Mouse (Mus musculus) heart, embryonic 16.5 days (tissue): ENCODE data around the gene Dcaf8. TPM values are rescaled to one million over a fixed set of nuclear protein-coding genes. Genes with fewer than 3 reads are reported as not detected.

ENCODE experiments used
- ATAC-seq: fragments of 200-750 bp; cut with Nextera tagmentation; replicated peaks from 2 replicates; pipeline ENCODE4 v1.8.0; 2017; ENCODE audit warnings: moderate number of reproducible peaks; ENCODE audit not compliant: insufficient read depth, low FRiP score; ENCODE audit errors: extremely low read depth
- H3K27ac ChIP-seq: fragments of 300-500 bp; sonication (generic); 2 replicates; pipeline ENCODE4 v1.5.1; 2014; ENCODE audit warnings: mild to moderate bottlenecking, low read length, control low read depth, moderate library complexity
- H3K27me3 ChIP-seq: fragments of 300-500 bp; sonication (generic); 2 replicates; pipeline ENCODE4 v1.6.1; 2014; ENCODE audit warnings: low read length, mixed read lengths; ENCODE audit not compliant: control insufficient read depth, insufficient read depth
- H3K36me3 ChIP-seq: fragments of 300-500 bp; sonication (generic); 2 replicates; pipeline ENCODE4 v1.6.1; 2014; ENCODE audit not compliant: control insufficient read depth, insufficient read depth
- H3K4me1 ChIP-seq: fragments of 300-500 bp; sonication (generic); 2 replicates; pipeline ENCODE4 v1.6.1; 2014; ENCODE audit warnings: low read length, mixed read lengths; ENCODE audit not compliant: control insufficient read depth, insufficient read depth
- H3K4me2 ChIP-seq: fragments of 300-500 bp; sonication (generic); 2 replicates; pipeline ENCODE4 v1.6.1; 2014; ENCODE audit warnings: low read depth, mild to moderate bottlenecking, control low read depth, low read length
- H3K4me3 ChIP-seq: fragments of 300-500 bp; sonication (generic); 2 replicates; pipeline ENCODE4 v1.5.1; 2014; ENCODE audit warnings: mild to moderate bottlenecking, control low read depth, low read length
- H3K9ac ChIP-seq: fragments of 300-500 bp; sonication (generic); 2 replicates; pipeline ENCODE4 v1.6.1; 2014; ENCODE audit warnings: low read length, control low read depth
- H3K9me3 ChIP-seq: fragments of 300-500 bp; sonication (generic); replicated peaks from 2 replicates; pipeline ENCODE4 v1.6.1; 2016; ENCODE audit warnings: low read length; ENCODE audit not compliant: control insufficient read depth
- WGBS: fragments of 180-500 bp; shearing (Covaris S2); extraction: QIAGEN DNeasy Blood & Tissue Kit; methylation state at CpG from one replicate; pipeline ENCODE4 v1.1.7; 2014; 5-methylcytosine and 5-hydroxymethylcytosine counted together
- polyA plus RNA-seq: library from polyadenylated mRNA; unstranded; fragments of >200 nt; fragmentation: Nextera tagmentation; extraction: Ambion mirVana; gene quantifications from 2 replicates; pipeline ENCODE4 v1.2.1, GENCODE M21; 2015

The Dcaf8 gene
- polyA plus RNA-seq, 1 experiment from 2014 or later, result 117 TPM

- Histone ChIP-seq H3K27me3 (no peaks in the 10 kb centered on the region), H3K27ac (no peak overlapping the region), H3K4me2 (no peak overlapping the region), H3K36me3 (peaks cover 11% of the 10 kb centered on the region), H3K9me3 (no peaks in the 10 kb centered on the region), H3K4me3 (no peak overlapping the region), H3K4me1 (no peaks in the 10 kb centered on the region), H3K9ac (no peak overlapping the region)
- WGBS, result 75% methylated on average over 2 of the region's 2 CpGs
- no peak for ATAC-seq
Observed at GRCm38 (mm10) chr1:172140160-172140559, 7.7 kb upstream of the Dcaf8 start.

GRCm38 (mm10) chr1:172140825-172141224 is 7.1 kb upstream of the Dcaf8 start:
- WGBS, result 79% methylated on average over 1 of the region's 1 CpGs
- Histone ChIP-seq H3K4me3 (no peak overlapping the region), H3K9me3 (no peaks in the 10 kb centered on the region), H3K4me2 (no peak overlapping the region), H3K9ac (no peak overlapping the region), H3K4me1 (no peaks in the 10 kb centered on the region), H3K27ac (no peak overlapping the region), H3K36me3 (peaks cover 6% of the 10 kb centered on the region), H3K27me3 (no peaks in the 10 kb centered on the region)
- no peak for ATAC-seq

- H3K4me2 ChIP-seq, result no peak overlapping the region
- no peak overlapping the region for H3K9ac ChIP-seq
- no peaks in the 10 kb centered on the region for H3K4me1 ChIP-seq
- no peak overlapping the region for H3K4me3 ChIP-seq
- no peak overlapping the region for H3K27ac ChIP-seq
- H3K27me3 ChIP-seq, result no peaks in the 10 kb centered on the region
- H3K9me3 ChIP-seq, result no peaks in the 10 kb centered on the region
- H3K36me3 ChIP-seq, result no peaks in the 10 kb centered on the region; the same call in 1 of the 2 replicates
- 67% methylated on average over 3 of the region's 3 CpGs for WGBS
- no peak for ATAC-seq
Observed at GRCm38 (mm10) chr1:172141529-172141928, 6.4 kb upstream of the Dcaf8 start.

- Histone ChIP-seq H3K4me2 (no peak overlapping the region), H3K27ac (no peak overlapping the region), H3K36me3 (no peaks in the 10 kb centered on the region), H3K9ac (no peak overlapping the region), H3K27me3 (no peaks in the 10 kb centered on the region), H3K4me3 (no peak overlapping the region), H3K4me1 (peaks cover 4% of the 10 kb centered on the region; the same call in 1 of the 2 replicates), H3K9me3 (no peaks in the 10 kb centered on the region)
- ATAC-seq, result no peak
- WGBS, result 9% methylated on average over 1 of the region's 1 CpGs
Observed at GRCm38 (mm10) chr1:172143570-172143969, 4.3 kb upstream of the Dcaf8 start.

- H3K27ac ChIP-seq, result peak overlapping the region; percentile 97
- peak overlapping the region; percentile 88 for H3K4me2 ChIP-seq
- under 1% methylated on average over 39 of the region's 40 CpGs for WGBS
- H3K4me3 ChIP-seq, result peak overlapping the region; percentile 76
- H3K9ac ChIP-seq, result peak overlapping the region; percentile 100
- peaks cover 26% of the 10 kb centered on the region for H3K36me3 ChIP-seq
- peaks cover 14% of the 10 kb centered on the region for H3K4me1 ChIP-seq
- H3K9me3 ChIP-seq, result no peaks in the 10 kb centered on the region
- peak; percentile 46 for ATAC-seq
- H3K27me3 ChIP-seq, result no peaks in the 10 kb centered on the region
Observed at GRCm38 (mm10) chr1:172148279-172148954, 533 bp downstream of the Dcaf8 start.

- H3K4me3 ChIP-seq, result peak overlapping the region; percentile 76
- no peak for ATAC-seq
- H3K4me2 ChIP-seq, result peak overlapping the region; percentile 88
- H3K4me1 ChIP-seq, result peaks cover 14% of the 10 kb centered on the region
- H3K9ac ChIP-seq, result peak overlapping the region; percentile 100
- H3K27ac ChIP-seq, result peak overlapping the region; percentile 97
- 10% methylated on average over 19 of the region's 19 CpGs for WGBS
- no peaks in the 10 kb centered on the region for H3K27me3 ChIP-seq
- H3K36me3 ChIP-seq, result peaks cover 26% of the 10 kb centered on the region
- no peaks in the 10 kb centered on the region for H3K9me3 ChIP-seq
Observed at GRCm38 (mm10) chr1:172148955-172149815, 1.3 kb downstream of the Dcaf8 start.

GRCm38 (mm10) chr1:172154536-172154935 is 6.7 kb downstream of the Dcaf8 start:
- Histone ChIP-seq H3K27ac (no peak overlapping the region), H3K36me3 (peaks cover 43% of the 10 kb centered on the region), H3K4me2 (no peak overlapping the region), H3K4me3 (no peak overlapping the region), H3K4me1 (peaks cover 10% of the 10 kb centered on the region), H3K9me3 (no peaks in the 10 kb centered on the region), H3K27me3 (no peaks in the 10 kb centered on the region), H3K9ac (no peak overlapping the region)
- 80% methylated on average over 3 of the region's 3 CpGs for WGBS
- ATAC-seq, result no peak

- Histone ChIP-seq H3K9me3 (no peaks in the 10 kb centered on the region), H3K27me3 (no peaks in the 10 kb centered on the region), H3K4me2 (no peak overlapping the region), H3K9ac (no peak overlapping the region), H3K4me1 (peaks cover 7% of the 10 kb centered on the region), H3K27ac (no peak overlapping the region), H3K4me3 (no peak overlapping the region), H3K36me3 (peaks cover 38% of the 10 kb centered on the region)
- 90% methylated on average over 3 of the region's 3 CpGs for WGBS
- no peak for ATAC-seq
Observed at GRCm38 (mm10) chr1:172155518-172155917, 7.6 kb downstream of the Dcaf8 start.

GRCm38 (mm10) chr1:172159970-172160369 is 12.1 kb downstream of the Dcaf8 start:
- peak overlapping the region; percentile 22 for H3K4me2 ChIP-seq
- 23% methylated on average over 4 of the region's 4 CpGs for WGBS
- H3K4me1 ChIP-seq, result peaks cover 19% of the 10 kb centered on the region
- H3K36me3 ChIP-seq, result peaks cover 11% of the 10 kb centered on the region; the same call in 1 of the 2 replicates
- no peak overlapping the region for H3K4me3 ChIP-seq
- H3K27me3 ChIP-seq, result no peaks in the 10 kb centered on the region
- H3K27ac ChIP-seq, result peak overlapping the region; percentile 71
- H3K9ac ChIP-seq, result no peak overlapping the region
- no peak for ATAC-seq
- H3K9me3 ChIP-seq, result no peaks in the 10 kb centered on the region
